Mouse (Mus musculus) embryonic stem cell, embryonic (primary cell): ENCODE results near the gene Sorcs1.

Experiments
- CTCF ChIA-PET, 4 experiments: fragments of 300-600 bp in 2 of 4; fragments of 350-600 bp in 2 of 4; sonication (Branson Sonifier 250); formaldehyde crosslinking; loops; one replicate each; lab custom pipeline; 2022; ENCODE audit warnings: inconsistent platforms in 2 of 4; lab: Charles Lee
- POLR2A ChIA-PET, 4 experiments: fragments of 300-600 bp in 2 of 4; fragments of 350-600 bp in 2 of 4; sonication (Branson Sonifier 250); formaldehyde crosslinking; loops; one replicate each; lab custom pipeline; 2022; ENCODE audit warnings: antibody characterized with exemption in 4 of 4, inconsistent platforms in 1 of 4; lab: Charles Lee

Sorcs1 gene

GRCm38 (mm10) chr19:50458581-50458980, 219.9 kb downstream of the Sorcs1 start:
- ChIA-PET CTCF (no interaction called here), POLR2A (no interaction called here)

GRCm38 (mm10) chr19:50457275-50457892, 221.1 kb downstream of the Sorcs1 start:
- ChIA-PET POLR2A (interaction anchor here in 1 of 4 experiments (0.6 kb wide), 1 partner anchor 647 kb away, joined by 3 read pairs; no protein-coding TSS in a partner anchor), CTCF (no interaction called here)

- CTCF ChIA-PET = no interaction called here
- POLR2A ChIA-PET = interaction anchor here in 1 of 4 experiments (0.6 to 0.7 kb wide), 2 partner anchors 19 to 381 kb away, joined by 3 to 4 read pairs; no protein-coding TSS in a partner anchor
Observed at GRCm38 (mm10) chr19:50441099-50441498, 237.3 kb downstream of the Sorcs1 start.

GRCm38 (mm10) chr19:50440246-50440910, 238.1 kb downstream of the Sorcs1 start:
- ChIA-PET CTCF (no interaction called here), POLR2A (no interaction called here)

- ChIA-PET CTCF (no interaction called here), POLR2A (interaction anchor here in 1 of 4 experiments (0.6 kb wide), 1 partner anchor 9 kb away, joined by 3 read pairs; no protein-coding TSS in a partner anchor)
Observed at GRCm38 (mm10) chr19:50439464-50439881, 239.0 kb downstream of the Sorcs1 start.

- CTCF ChIA-PET = no interaction called here
- POLR2A ChIA-PET = no interaction called here
Observed at GRCm38 (mm10) chr19:50422928-50423327, 255.5 kb downstream of the Sorcs1 start.

- CTCF ChIA-PET = no interaction called here
- POLR2A ChIA-PET = no interaction called here
Observed at GRCm38 (mm10) chr19:50418962-50419720, 259.3 kb downstream of the Sorcs1 start.

- POLR2A ChIA-PET = no interaction called here
Observed at GRCm38 (mm10) chr19:50410561-50410960, 267.9 kb downstream of the Sorcs1 start.

GRCm38 (mm10) chr19:50398341-50398740, 280.1 kb downstream of the Sorcs1 start:
- CTCF ChIA-PET = interaction anchor here in 1 of 4 experiments (0.7 kb wide), 1 partner anchor 11 kb away, joined by 5 read pairs; no protein-coding TSS in a partner anchor

More at GRCm38 (mm10) chr19:50410561-50410960, 267.9 kb downstream of the Sorcs1 start:
- CTCF ChIA-PET = no interaction called here

GRCm38 (mm10) chr19:50395731-50396130, 282.7 kb downstream of the Sorcs1 start:
- CTCF ChIA-PET = no interaction called here
- POLR2A ChIA-PET = interaction anchor here in 1 of 4 experiments (0.7 to 0.8 kb wide), 2 partner anchors 9 to 893 kb away, joined by 3 read pairs; no protein-coding TSS in a partner anchor

More at GRCm38 (mm10) chr19:50398341-50398740, 280.1 kb downstream of the Sorcs1 start:
- POLR2A ChIA-PET = no interaction called here

- CTCF ChIA-PET = no interaction called here
- POLR2A ChIA-PET = no interaction called here
Observed at GRCm38 (mm10) chr19:50394101-50394500, 284.3 kb downstream of the Sorcs1 start.

GRCm38 (mm10) chr19:50389925-50390552, 288.4 kb downstream of the Sorcs1 start:
- CTCF ChIA-PET = no interaction called here

GRCm38 (mm10) chr19:50378901-50379300, 299.5 kb downstream of the Sorcs1 start:
- CTCF ChIA-PET = no interaction called here
- POLR2A ChIA-PET = interaction anchor here in 1 of 4 experiments (1.1 kb wide), 1 partner anchor 11 kb away, joined by 3 read pairs; no protein-coding TSS in a partner anchor

More at GRCm38 (mm10) chr19:50389925-50390552, 288.4 kb downstream of the Sorcs1 start:
- POLR2A ChIA-PET = interaction anchor here in 1 of 4 experiments (1.1 kb wide), 1 partner anchor 12 kb away, joined by 3 read pairs; no protein-coding TSS in a partner anchor

- CTCF ChIA-PET = no interaction called here
- POLR2A ChIA-PET = no interaction called here
Observed at GRCm38 (mm10) chr19:50374751-50375150, 303.7 kb downstream of the Sorcs1 start.

- CTCF ChIA-PET = interaction anchor here in 1 of 4 experiments (0.6 kb wide), 1 partner anchor 10 kb away, joined by 3 read pairs; no protein-coding TSS in a partner anchor
- POLR2A ChIA-PET = no interaction called here
Observed at GRCm38 (mm10) chr19:50366446-50366845, 312.0 kb downstream of the Sorcs1 start.

- ChIA-PET POLR2A (no interaction called here), CTCF (interaction anchor here in 3 of 4 experiments (0.7 to 1.3 kb wide), 3 partner anchors 10 to 61 kb away, joined by 3 to 4 read pairs (median 4); no protein-coding TSS in a partner anchor)
Observed at GRCm38 (mm10) chr19:50362655-50363500, 315.6 kb downstream of the Sorcs1 start.

- ChIA-PET CTCF (no interaction called here), POLR2A (no interaction called here)
Observed at GRCm38 (mm10) chr19:50358561-50358960, 319.9 kb downstream of the Sorcs1 start.

- ChIA-PET POLR2A (no interaction called here), CTCF (no interaction called here)
Observed at GRCm38 (mm10) chr19:50339211-50339610, 339.2 kb downstream of the Sorcs1 start.
